Mouse (Mus musculus) adrenal gland, postnatal 36 days (tissue): ENCODE data around the gene Tox2. TPM values are rescaled to one million over a fixed set of nuclear protein-coding genes. Genes with fewer than 3 reads are reported as not detected.

Source experiments
- DNase-seq, 2 experiments: peaks; one replicate each; pipeline ENCODE4 v3.0.0; 2021; ENCODE audit warnings: mixed read lengths in 1 of 2
- total RNA-seq, 2 experiments: library from RNA; stranded (reverse); gene quantifications; 2 replicates each; pipeline ENCODE4 v1.2.3; 2021

The Tox2 gene
- total RNA-seq, 2 experiments from 2014 or later, result 1.6 to 12.0 TPM

DNA sequence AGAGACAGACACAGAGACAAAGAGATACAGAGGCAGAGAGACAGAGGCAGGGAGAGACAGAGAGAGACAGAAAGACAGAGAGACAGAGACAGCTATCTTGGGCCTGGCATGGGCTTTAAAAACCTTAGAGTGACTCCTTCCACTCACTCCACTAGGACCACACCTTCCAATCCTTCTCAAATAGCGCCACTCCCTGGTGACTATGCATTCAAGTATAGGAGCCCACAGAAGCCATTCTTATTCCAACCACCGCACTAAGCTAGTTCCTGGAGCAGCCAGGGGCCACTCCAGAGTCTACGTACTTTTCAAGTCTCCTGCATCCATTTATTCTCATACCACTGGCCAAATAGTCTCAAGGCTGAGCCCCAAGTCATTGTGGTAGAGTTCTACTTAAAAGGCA lies 115.9 kb downstream of the Tox2 start:
- DNase-seq, result no peak

DNA sequence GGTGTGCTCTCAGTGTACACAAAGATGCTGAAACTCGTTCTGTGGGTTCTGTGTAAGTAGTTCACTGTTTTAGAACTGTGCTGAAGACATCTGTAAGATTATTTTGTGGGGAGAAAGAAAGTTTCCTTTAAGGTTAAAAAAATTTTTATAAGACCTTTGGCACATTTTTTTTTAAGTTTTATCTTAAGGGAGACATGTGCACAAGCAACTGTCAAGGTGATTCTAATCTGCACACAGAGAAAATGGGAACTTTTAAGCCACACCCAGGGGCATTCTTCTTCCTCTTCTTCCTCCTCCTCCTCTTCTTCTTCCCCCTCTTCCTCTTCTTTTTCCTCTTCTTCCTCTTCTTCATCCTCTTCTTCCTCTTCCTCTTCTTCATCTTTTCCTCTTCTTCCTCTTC lies 120.2 kb downstream of the Tox2 start:
- DNase-seq, result no peak

DNA sequence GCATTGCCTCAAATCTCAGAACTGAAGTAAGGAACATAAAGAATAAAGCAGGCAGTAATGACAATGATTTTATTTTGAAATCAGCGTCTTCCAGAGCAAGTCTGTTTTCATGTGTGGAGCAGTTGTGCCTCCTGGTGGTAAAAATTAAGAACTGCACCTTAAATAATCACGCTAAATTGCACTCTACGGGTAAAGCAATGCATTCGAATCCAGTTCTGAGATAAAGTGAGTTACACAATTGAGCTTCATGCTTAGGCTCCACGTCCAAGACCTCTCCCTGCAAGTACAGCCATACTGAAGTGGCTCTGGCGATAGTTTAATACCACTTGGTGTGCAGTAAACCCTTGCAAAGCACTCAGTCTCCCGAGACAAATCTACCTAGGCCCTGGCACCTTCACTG lies 127.8 kb downstream of the Tox2 start:
- DNase-seq, result no peak

DNA sequence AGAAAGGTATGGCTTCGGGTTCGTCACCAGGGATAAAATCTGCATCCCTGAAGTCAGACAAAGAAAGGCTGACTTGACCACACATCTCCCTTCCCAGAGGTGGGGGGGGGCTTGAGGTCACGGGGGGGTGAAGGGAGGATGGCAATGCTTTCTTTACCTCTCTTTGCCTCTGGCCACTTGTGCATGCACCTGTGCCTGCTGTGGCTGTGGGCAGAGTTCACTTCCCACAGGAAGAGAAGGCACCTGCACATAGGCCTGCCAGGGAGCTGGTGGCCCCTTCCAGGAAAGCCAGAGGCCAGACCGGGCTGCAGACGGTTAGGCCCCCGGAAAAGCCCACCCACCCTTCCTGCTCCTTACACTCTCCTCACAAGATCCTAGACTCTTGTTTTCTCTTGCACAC lies 128.5 kb downstream of the Tox2 start:
- no peak for DNase-seq

DNA sequence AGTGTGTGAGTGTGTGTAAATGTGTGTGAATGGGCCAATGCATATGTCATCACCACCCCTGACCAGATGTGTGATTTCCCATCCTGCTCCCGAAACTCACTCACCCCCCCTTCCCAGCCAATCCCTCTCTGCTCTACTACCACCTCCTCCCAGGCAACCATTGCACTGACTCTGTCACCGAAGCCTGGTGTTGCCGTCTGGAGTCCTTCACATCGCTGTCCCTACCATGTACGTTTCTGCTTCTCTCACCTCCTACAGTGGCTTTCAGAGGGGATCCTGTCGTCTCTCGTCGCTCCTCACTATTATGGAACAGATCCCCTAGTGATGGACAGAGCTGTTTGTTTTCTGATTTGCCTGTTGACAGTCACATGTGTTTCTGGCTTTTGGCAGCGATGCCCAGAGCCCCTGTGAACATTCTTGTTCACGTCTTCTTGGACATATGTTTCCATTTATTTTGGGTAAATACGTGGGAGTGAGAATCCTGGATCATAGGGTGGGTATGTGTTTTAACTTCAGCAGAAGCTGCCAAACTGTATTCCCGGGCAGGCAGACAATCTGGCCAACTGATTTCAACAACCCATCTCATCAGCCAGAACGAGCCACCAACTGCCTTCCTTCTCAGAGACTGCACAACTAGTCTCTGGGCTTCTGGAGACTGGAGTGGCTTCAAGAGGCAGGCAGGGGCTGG lies 129.6 kb downstream of the Tox2 start:
- no peak for DNase-seq

DNA sequence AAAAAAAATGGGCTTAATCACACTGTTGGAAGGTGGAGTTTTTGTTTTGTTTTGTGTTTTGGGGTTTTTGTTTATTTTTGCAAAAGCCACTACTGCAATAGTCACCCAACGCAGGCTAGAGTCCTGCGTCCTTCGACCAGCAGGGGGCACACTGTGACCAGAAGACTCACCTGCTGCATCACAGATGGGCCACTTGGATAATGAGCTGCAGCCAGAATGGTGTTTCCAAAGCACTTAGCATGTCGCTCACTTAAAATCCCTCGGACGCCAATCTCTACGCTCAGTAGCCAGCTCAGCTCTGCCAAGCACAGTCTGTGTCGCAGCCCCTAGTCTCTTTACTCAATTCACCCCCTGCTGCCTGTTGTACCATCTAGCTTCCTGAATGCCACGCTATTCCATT lies 137.3 kb downstream of the Tox2 start:
- DNase-seq, result peak; percentile 71 to 80

DNA sequence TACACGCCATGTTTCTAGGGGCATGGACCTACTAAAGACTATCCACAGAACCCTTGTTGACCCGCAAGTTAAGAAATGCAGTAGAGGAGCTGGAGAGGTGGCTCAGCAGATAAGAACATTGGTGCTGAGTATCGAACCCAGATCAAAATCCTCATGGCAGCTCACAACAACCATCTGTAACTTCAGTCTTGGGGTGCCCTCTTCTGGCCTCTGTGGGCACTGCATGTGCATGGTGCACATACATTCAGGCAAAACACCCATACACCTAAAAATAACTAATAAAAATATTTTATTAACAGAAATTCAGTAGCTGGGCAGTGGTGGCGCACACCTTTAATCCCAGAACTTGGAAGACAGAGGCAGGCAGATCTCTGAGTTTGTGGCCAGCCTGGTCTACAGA lies 140.7 kb downstream of the Tox2 start:
- no peak for DNase-seq

DNA sequence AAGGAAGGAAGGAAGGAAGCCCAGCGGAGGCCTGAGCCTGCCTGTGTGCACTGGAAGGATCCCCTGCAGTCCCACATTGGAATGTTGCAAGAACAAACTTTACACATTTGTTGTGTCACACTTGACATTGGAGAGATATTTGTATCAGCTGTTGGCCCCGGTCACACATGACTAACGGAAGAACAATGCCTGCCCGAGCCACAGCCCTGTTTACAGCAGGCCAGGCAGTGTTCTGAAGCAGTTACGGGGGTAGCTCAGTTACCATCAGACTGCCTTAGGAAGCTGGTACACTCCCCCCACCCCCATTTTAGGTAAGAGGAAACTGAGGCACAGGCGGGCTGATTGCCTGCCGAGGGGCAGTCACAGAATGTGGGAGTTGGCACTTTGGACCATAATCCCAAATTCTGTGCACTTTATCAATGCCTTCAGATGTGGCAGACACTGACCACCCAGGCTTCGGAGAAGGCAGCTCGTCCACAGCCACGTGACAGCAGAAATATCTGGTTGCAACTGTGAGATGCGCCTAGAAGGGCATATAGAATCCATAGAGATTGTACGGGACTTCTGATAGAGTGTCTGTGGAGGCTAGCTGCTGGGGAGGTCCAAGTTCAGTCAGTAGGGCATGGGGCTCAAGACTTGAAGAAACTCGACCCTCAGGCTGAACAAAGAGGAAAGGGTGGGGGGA lies 142.2 kb downstream of the Tox2 start:
- DNase-seq, result peak; percentile 46 to 60

DNA sequence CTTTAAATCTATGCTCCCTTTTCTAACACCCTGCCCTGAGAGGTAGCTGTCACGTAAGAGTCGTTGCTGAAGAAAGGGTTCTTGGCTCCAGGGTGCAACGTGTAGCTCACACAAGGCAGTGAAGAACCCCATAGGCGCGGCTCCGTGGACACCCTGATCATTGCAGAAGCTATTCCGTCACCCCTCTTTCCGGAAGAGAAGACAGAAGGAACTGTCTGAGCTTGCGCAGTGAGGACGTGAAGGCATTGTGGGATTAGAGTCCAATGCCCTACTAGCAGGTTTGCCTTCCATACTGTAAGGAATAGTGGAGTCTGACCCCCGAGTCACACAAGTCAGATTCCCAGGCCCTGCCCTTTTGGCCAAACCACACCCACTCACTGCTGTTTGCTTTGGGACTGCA lies 143.6 kb downstream of the Tox2 start:
- DNase-seq, result no peak

DNA sequence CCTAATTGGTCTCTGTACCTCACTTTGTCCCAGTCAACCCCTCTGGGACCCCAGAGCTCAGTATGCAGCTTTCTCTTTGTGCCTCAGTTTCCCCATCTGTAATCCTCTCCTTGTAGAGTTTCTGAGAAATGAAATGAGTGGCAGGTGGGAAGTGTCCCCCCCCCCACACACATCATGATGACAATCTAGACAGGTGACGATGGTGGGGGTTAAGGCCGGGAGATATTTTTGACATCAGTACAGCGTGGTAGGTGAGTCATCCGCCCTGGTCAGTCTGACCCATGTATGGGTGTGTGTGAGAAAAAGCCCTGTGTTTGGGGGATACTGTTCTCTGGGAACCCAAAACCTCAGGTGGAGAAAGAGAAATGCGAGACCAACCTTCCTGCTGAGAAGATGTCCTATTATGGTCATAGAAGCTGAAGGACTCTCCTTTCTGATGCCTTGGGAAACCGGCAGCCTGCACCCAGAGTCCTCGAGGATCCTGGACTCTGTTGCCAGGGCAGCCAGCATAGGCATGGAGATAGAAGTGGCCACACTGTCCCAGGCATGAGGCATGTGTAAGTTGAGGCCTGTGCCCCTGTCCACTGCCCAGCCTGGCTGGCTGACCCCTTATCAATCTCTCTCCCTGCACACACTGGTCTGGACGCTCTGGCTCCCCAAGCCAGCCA lies 144.7 kb downstream of the Tox2 start:
- DNase-seq, result no peak

DNA sequence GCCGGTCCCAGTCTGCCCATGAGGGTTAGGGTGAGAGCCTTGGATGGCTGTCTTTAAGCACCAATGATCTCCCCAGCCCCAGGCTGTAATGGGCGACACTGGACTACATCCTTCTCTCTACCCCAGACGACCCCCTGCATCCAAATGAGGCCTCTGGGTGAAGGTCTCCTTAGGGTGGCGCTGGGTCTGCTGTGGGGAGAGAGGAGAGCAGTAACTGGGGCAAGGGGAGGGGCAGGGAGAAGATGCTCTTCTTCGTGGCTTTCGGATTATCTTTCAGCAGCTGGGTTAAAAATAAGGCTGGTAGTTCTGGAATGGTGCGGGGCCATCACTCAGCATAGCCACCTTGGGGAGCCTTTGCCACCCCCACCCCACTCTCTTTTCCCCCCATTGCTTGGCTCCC lies 145.8 kb downstream of the Tox2 start:
- no peak for DNase-seq

DNA sequence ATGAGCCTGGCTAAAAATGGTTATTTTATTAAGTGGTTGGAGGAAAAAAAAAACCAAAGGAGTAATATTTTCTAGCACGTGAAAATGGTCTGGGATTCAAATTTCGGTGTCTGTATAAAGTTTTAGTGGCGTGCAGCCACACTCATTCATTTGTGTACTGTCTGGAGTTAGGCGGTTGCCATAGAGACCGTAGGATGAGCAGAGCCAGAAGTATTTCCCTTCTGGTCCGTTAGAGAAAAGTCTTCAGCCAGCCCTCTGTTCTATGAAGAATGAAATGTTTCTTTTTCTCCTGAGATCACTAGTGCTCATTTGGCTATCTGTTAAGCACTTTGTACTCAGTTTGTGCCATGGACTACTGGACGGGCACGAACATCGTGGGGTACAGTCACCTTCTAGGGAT lies 146.5 kb downstream of the Tox2 start:
- no peak for DNase-seq

DNA sequence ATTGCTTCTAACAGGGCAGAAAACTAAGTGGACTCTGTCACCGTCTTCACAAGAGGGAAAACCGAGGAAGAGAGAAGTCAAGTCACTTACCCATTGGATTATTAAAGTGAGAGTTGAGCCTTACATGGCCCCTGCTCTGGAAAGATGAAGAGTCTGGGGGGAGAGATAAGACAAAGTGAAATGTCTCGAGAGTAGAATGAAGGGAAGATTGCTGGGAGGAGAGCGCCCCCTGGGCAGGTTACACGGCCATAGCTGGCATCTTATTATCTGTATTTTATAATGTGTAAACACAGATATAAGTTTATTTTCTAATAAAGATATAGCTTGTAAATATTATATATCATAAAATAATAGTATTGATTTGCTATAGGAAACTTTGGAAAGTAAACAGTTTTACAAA lies 147.5 kb downstream of the Tox2 start:
- no peak for DNase-seq

DNA sequence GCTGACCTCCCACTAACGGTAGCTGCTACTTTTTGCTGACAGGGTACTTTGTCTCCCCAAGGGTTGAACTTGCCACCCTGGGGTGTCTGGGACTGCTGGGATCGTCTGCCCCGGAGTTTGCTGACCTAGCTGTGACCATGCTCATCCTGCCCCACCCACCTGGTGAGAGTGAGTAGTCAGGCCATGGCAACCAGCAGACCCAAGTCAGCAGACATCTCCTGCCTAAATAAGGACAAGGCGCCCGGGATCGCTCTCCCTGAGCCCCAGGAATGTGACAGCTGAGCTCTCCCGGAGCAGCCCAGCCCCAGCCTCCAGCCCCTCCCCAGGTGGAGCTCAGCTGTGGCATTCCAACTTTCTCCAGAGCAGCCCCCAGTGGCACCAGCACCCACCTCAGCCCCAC lies 150.8 kb downstream of the Tox2 start:
- DNase-seq, result no peak

DNA sequence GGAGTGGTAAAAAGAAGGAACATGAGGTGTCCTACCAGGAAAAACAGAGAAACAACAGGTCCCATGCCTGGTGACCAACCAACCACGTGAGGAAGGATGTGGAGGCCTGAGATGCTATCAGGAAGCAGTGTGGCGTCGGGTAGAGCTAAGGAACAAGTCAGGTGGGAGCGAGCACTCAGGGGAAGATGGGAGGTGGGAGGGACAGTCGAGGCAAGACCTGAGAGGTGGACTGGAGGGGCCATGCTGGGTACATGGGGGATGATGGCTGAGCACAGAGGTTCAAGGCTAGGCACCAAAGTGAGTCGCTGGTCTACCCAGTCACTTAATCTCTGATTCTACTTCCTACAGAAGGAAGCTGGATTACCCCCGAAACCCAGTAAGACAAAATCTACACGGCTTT lies 152.7 kb downstream of the Tox2 start:
- DNase-seq, result no peak

DNA sequence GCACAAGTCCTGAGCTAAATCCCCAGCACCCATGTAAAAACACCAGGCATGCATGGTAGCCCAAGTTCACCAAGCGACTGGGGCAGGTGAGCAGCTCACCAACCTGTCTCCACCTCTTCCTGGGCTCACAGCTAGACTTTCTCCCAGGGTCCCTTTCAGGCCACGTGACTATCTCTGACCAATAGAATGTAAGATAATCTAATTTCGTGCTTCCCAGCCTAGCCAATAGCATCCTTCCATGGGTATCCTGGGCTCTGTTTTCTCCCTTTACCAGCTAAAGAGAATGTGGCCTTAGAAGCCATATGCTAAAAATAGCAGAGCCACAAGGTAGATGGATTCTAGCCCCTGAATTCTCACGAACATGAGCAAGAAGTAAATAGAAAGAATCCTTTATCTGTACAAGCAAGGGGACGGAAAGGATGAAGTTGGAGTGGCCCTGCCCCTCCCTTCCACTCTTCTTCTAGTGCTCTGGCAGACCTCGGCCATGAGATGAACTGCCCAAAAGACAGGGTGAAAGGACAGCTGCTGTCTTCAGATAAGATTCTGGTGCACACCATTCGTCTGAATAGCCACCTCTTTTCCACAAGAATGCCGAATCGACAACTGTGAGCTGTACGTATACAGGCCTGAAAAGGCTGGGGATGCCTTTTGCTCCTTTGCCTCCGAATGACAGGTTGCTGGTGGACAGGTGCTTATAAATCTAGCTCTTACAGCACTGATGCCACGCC lies 153.4 kb downstream of the Tox2 start:
- no peak for DNase-seq

DNA sequence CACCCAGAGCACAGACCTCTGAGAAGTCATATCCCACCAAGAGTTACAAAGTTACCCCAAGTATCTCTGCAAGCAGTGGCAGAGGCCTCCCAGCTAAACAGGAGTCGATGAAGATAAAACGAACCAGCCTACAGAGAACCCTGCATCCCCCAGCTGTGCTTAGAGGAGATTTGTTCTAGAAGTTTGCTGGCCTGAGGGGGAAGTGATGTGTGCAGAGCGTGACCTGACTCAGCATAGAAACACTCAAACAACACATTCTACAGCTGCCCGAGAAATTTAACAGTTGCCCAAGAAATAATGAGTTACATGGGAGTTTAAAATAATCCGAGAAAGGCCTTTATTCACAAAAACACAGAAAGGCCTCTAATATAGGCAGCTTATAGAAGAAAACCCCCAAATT lies 155.7 kb downstream of the Tox2 start:
- DNase-seq, result no peak

DNA sequence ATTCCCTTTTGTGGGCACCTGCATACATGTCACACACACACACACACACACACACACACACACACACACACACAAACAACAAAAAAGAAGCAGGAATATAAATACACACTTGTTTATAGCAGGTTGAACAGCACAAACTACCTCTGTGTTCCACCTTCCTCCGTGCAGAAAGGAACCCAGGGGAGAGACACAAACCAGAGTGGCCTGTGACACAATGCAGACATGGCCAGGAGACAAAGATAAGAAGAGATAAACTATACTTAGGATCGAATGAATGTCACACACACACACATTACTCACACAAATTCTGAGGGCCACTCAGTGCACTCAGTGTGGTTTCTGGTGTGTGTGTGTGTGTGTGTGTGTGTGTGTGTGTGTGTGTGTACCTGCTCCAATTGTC lies 156.3 kb downstream of the Tox2 start:
- no peak for DNase-seq

DNA sequence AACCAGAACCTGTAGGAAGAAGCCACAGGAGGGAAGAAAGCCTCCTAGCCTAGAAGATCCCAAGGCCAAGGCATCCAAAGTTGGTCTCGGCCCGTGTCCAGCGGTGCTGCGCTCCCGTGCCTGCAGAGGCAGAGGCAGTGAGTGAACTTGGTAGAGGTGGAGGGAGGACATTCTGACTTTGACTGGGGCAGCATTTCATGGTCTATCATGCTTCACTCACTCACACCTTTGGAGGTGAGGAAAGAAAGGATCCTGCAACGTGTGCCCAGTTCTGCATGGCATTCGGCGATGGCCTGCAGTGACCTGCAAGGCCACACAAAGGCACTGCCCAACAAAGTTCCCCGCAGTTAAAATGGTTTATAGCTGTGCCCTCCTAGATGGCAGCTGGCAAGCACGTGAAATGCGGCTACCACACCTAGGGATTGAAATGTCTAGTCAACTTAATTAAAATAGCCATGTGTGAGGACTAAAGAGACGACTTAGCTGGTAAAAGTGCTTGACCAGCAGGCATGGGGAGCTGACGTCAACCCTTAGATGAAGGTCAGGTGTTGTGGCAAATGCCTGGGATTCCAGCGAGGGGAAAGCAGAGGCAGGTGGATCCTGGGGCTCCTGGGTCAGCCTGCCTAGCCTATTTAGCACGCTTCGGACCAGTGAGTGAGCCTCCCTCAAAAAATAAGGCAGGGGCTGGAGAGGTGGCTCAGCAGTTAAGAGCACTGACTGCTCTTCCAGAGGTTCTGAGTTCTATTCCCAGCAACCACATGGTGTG lies 158.1 kb downstream of the Tox2 start:
- DNase-seq, result no peak

DNA sequence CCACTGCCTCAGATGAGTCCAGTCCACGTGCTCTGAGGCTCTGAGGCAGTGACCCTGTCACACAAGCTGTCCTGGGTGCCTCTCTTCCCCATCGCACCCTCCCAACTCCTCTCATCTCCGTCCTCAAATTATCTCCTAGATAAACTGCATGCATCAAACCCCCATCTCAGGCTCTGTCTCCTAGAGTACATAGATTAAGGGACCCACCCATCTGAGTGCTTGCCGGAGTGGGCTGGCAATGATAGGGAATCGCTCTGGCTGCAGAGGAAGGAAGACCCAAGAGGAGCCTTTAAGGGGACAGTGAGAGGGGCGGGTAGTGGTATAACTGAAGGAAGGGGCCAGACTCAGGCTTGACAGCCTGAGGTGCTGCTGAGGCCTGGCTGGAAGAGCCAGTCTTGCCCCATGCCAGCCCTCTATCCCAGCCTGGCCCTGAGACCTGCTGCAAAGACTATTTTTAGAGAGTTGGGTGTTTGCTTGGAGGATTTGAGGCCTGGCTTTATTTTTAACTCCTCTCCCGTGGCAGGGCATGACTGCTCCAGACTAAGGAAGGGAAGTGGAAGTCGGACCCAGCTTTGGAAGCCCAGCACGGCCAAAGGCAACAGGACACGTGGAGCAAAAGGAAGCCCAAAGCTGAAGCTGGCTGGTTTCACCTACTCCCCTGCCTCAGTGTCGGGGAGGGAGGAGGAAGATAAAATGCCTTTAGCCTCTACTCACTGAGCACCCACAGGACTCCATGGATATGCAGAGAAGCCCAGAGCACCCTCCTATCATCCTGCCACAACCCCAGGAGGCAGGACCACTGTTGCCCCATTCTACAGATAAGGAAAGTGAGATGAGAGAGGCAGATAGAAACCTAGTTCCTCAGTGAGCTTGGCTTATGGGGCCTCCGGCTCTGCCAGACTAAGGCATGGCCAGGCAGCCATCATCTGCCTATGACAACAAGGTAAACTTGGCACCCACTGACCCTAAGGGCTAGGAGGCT lies 160.3 kb downstream of the Tox2 start:
- DNase-seq, result no peak
